Mouse (Mus musculus) lung, postnatal 0 days (tissue): ENCODE data around the gene Ctnnbl1.

Experiments used
- CTCF ChIP-seq: IDR thresholded peaks from 2 replicates; pipeline ENCODE4 v1.5.1; 2016; ENCODE audit warnings: antibody characterized with exemption, mild to moderate bottlenecking
- EP300 ChIP-seq: IDR thresholded peaks from 2 replicates; pipeline ENCODE4 v1.6.1; 2016; ENCODE audit warnings: antibody characterized with exemption, mild to moderate bottlenecking, control low read depth

- TF ChIP-seq EP300 (no peak), CTCF (no peak)
Measured at GRCm38 (mm10) chr2:157819401-157819800, 82.2 kb downstream of the Ctnnbl1 start.
